Mouse (Mus musculus) olfactory bulb, adult 2 months (tissue): ENCODE data around the gene Akr1d1.

ENCODE experiments used
- CTCF ChIP-seq: fragments of 200-500 bp; IDR thresholded peaks from 2 replicates; pipeline ENCODE4 v1.5.1; 2012; ENCODE audit warnings: low read depth, mild to moderate bottlenecking, low read length, moderate library complexity; ENCODE audit not compliant: insufficient read depth
- POLR2A ChIP-seq: fragments of 200-500 bp; IDR thresholded peaks from 2 replicates; pipeline ENCODE4 v1.6.1; 2012; ENCODE audit warnings: mild to moderate bottlenecking, low read depth, low read length, moderate library complexity; ENCODE audit not compliant: insufficient read depth

DNA sequence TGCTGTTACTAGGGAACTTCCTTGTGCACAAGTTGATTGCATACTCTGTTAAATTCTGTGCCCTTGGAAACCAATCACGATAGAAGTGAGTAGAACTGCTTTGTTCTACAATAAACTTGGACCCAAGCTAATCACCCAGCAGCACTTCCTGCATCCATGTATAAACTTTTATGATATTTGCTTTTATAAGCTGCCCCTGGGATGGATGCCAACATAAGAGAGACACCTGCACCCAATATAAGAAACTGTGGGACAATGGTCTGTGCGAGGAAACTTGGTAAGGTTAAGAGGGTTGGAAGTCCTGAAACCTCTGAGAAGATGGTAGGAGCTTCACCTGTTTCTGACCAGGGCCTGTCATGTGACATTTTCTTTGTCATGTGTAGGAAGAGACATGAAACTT lies 85.5 kb downstream of the Akr1d1 start:
- TF ChIP-seq POLR2A, result no peak
- no peak for TF ChIP-seq CTCF
